In the genomic region with DNA sequence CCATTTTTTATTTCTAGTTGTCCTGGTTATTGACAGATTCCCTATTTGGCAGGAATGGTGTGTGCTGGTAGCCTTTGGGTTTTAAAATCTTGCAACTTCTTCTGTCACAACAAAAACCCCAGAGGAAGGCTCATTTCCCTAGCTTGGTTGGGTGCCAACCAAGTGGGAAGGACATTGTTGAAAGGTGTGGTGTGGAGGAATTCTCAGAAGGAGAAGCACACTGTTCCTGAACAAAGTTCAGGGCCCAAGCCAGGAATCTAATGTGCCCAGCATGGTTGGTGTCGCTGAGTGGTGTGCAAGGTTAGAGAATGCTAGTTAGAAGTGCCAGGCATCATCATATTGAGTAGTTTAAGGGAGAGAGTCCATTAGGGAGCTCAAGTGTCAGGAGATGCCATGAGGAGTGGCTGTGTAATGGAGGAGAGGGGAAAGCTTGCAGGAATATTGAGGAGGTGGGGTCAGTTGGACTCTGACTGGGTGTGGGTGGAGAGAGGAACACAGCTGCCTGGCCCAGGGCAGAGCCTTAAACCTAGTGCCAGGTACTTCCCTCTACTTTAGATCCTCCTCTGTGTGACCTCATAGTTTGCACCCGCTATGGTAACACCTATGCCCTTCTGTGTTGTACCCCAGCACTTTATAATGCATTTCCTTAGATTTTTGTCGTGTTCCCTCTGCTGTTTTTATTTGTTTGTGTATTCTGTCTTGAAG, we compare ENCODE assay signal across 13 mouse cellular contexts. TPM values are rescaled to one million over a fixed set of nuclear protein-coding genes. Genes with fewer than 3 reads are reported as not detected.
DNase-seq lines count a peak whose midpoint lies in the region; ATAC-seq and TF ChIP-seq lines count a peak whose summit lies in the region.
"Had no signal": no experiment of that assay in that cellular context is flagged by ENCODE, and none has a peak within 500 bp of the region (broad histone marks: within the 10 kb centered on the region; RNA-seq: fewer than 3 reads in every experiment).

No protein-coding gene starts in this region.

- TF ChIP-seq CTCF in bone marrow, adult 2 months (IDR thresholded peaks at IDR 0.05; ENCODE audit: control insufficient read depth, insufficient read depth, low read length), result no peak

- 0 out of 2 replicates have a peak overlapping the region, but pooled peaks have one; percentile 17 for H3K9ac ChIP-seq in heart, embryonic 15.5 days
- H3K9ac ChIP-seq in forebrain, embryonic 12.5 days, result no peak overlapping the region
- H3K9ac ChIP-seq: hindbrain, embryonic 14.5 days had no signal

- no peak overlapping the region; the same call in 1 of the 2 replicates for H3K27ac ChIP-seq in heart, embryonic 15.5 days
- peak overlapping the region; percentile 36; the same call in 1 of the 2 replicates for H3K27ac ChIP-seq in bone marrow, adult 2 months (ENCODE audit: control insufficient read depth, insufficient read depth, low read depth, low read length, poor library complexity)
- no peak overlapping the region for H3K27ac ChIP-seq in forebrain, embryonic 12.5 days
- H3K27ac ChIP-seq: hindbrain, embryonic 14.5 days had no signal

- peaks cover 12% of the 10 kb centered on the region; the same call in 1 of the 2 replicates for H3K36me3 ChIP-seq in heart, embryonic 15.5 days
- no peaks in the 10 kb centered on the region for H3K36me3 ChIP-seq in splenic B cell, adult 2 months (ENCODE audit: control insufficient read depth, insufficient read depth, low read length, poor library complexity, severe bottlenecking)
- no peaks in the 10 kb centered on the region for H3K36me3 ChIP-seq in forebrain, embryonic 12.5 days (replicated peaks)

- WGBS in heart, embryonic 15.5 days, result 77% methylated on average over 3 of the region's 3 CpGs
- WGBS in bone marrow, adult 2 months, result 21% methylated on average over 3 of the region's 3 CpGs
- 86% methylated on average over 3 of the region's 3 CpGs for WGBS in forebrain, embryonic 12.5 days

- no peak for DNase-seq in heart, postnatal 36 days
- DNase-seq in kidney, postnatal 10 days, result peak; percentile 20
- DNase-seq in splenic B cell, adult 2 months (ENCODE audit: low read depth, low spot score), result peak; percentile 44
- no peak for DNase-seq in embryo, embryonic 10 days (ENCODE audit: low spot score)
- DNase-seq: spleen, adult 18-20 months had no signal

- intact Hi-C loops in heart, postnatal 36 days (cut with DNase I), result loop anchor here (5.0 kb wide), 1 partner anchor 718 kb away; the partner anchor contains the start of gene Bclaf1

- no peak for ATAC-seq in heart, embryonic 15.5 days (replicated peaks; ENCODE audit: insufficient number of reproducible peaks, insufficient read depth, low FRiP score, low read depth)
- ATAC-seq in granulocyte monocyte progenitor cell, adult 5-6 weeks (replicated peaks; ENCODE audit: poor library complexity, severe bottlenecking), result no peak
- ATAC-seq in forebrain, embryonic 12.5 days (ENCODE audit: low FRiP score), result no peak

- H3K4me2 ChIP-seq in heart, embryonic 15.5 days, result peak overlapping the region; percentile 65
- no peak overlapping the region for H3K4me2 ChIP-seq in forebrain, embryonic 12.5 days
- H3K4me2 ChIP-seq: hindbrain, embryonic 14.5 days had no signal

- no peaks in the 10 kb centered on the region for H3K9me3 ChIP-seq in heart, embryonic 15.5 days (replicated peaks)
- H3K9me3 ChIP-seq in forebrain, embryonic 12.5 days, result no peaks in the 10 kb centered on the region
- H3K9me3 ChIP-seq: G1E had no signal

- peaks cover 30% of the 10 kb centered on the region for H3K4me1 ChIP-seq in heart, embryonic 15.5 days (replicated peaks)
- H3K4me1 ChIP-seq in bone marrow, adult 2 months (ENCODE audit: control insufficient read depth, insufficient read depth, low read length), result peaks cover 6% of the 10 kb centered on the region; the same call in 1 of the 2 replicates
- H3K4me1 ChIP-seq in forebrain, embryonic 12.5 days, result peaks cover 22% of the 10 kb centered on the region

- no peak for TF ChIP-seq POLR2A in bone marrow, adult 2 months (IDR thresholded peaks at IDR 0.05; ENCODE audit: borderline replicate concordance, control insufficient read depth, low read depth, low read length)

- no peaks in the 10 kb centered on the region for H3K27me3 ChIP-seq in heart, embryonic 15.5 days
- H3K27me3 ChIP-seq in splenic B cell, adult 2 months (ENCODE audit: control insufficient read depth, insufficient read depth, low read length, poor library complexity, severe bottlenecking), result no peaks in the 10 kb centered on the region
- no peaks in the 10 kb centered on the region for H3K27me3 ChIP-seq in forebrain, embryonic 12.5 days

- peak overlapping the region; percentile 16; the same call in 1 of the 2 replicates for H3K4me3 ChIP-seq in heart, embryonic 15.5 days
- peak overlapping the region; percentile 13 for H3K4me3 ChIP-seq in bone marrow, adult 2 months (replicated peaks; ENCODE audit: control insufficient read depth, low read depth, low read length)
- H3K4me3 ChIP-seq in forebrain, embryonic 12.5 days (replicated peaks), result no peak overlapping the region

RNA-seq across cellular contexts. Expression of gene Ifngr1, which starts 2.6 kb away (rescaled TPM):
- polyA plus RNA-seq in heart, embryonic 15.5 days (2015; fragmentation: Nextera tagmentation; extraction: Ambion mirVana), result 37.1 and 48.3 TPM in 2 replicates
- total RNA-seq in heart, postnatal 36 days (2021), result 10 to 100 TPM; 49.5 to 58.9 TPM
- 32.1 and 78.0 TPM in 2 replicates for polyA plus RNA-seq in bone marrow, adult 2 months (2011; ENCODE audit: insufficient read depth, insufficient read length, low replicate concordance, missing spikeins)
- 255 and 265 TPM in 2 replicates for total RNA-seq in granulocyte monocyte progenitor cell, adult 5-6 weeks (2014; fragmentation: Nextera tagmentation)
- total RNA-seq in granulocyte monocyte progenitor cell, adult 5-6 weeks (2017), result 355 and 356 TPM in 2 replicates
- 18.7 and 20.5 TPM in 2 replicates for polyA plus RNA-seq in forebrain, embryonic 12.5 days (2016; fragmentation: Nextera tagmentation; extraction: Ambion mirVana)

RNA-seq across cellular contexts. Expression of gene Il22ra2, which starts 27.4 kb away (rescaled TPM):
- not detected in 2 replicates for polyA plus RNA-seq in heart, embryonic 15.5 days (2015; fragmentation: Nextera tagmentation; extraction: Ambion mirVana)
- not detected for total RNA-seq in heart, postnatal 36 days (2021)
- not detected in 2 replicates for polyA plus RNA-seq in bone marrow, adult 2 months (2011; ENCODE audit: insufficient read depth, insufficient read length, low replicate concordance, missing spikeins)
- 4.4 and 4.6 TPM in 2 replicates for total RNA-seq in granulocyte monocyte progenitor cell, adult 5-6 weeks (2014; fragmentation: Nextera tagmentation)
- 3.2 and 6.5 TPM in 2 replicates for total RNA-seq in granulocyte monocyte progenitor cell, adult 5-6 weeks (2017)
- not detected in 2 replicates for polyA plus RNA-seq in forebrain, embryonic 12.5 days (2016; fragmentation: Nextera tagmentation; extraction: Ambion mirVana)
- polyA plus RNA-seq: brain, embryonic 14.5 days; G1E; hindbrain, embryonic 14.5 days; limb, embryonic 11.5 days had no signal

Comparison
In these comparisons a context has a peak if more than half of its experiments do, and no peak if none do; other contexts are left out.
1. DNase-seq: peak in kidney, postnatal 10 days (single experiment) and splenic B cell, adult 2 months (single experiment); none in heart, postnatal 36 days (0 of 2) and embryo, embryonic 10 days (single experiment).